Mouse (Mus musculus) adrenal gland, postnatal 14 days (tissue): ENCODE measurements around the gene Npw. TPM values are rescaled to one million over a fixed set of nuclear protein-coding genes. Genes with fewer than 3 reads are reported as not detected.
"Not testable (repeated sequence)": the region's sequence is repeated elsewhere in the genome, so short reads cannot be mapped to it uniquely, and the experiment has no call there.

ENCODE experiments used
- DNase-seq: peaks from one replicate; pipeline ENCODE4 v3.0.0; 2021; ENCODE audit warnings: mixed read lengths
- total RNA-seq: library from RNA; stranded (reverse); gene quantifications from 2 replicates; pipeline ENCODE4 v1.2.3, GENCODE M21; 2021

The Npw gene
- total RNA-seq, 1 experiment from 2014 or later = not detected

- no peak for DNase-seq
Measured at GRCm38 (mm10) chr17:24671346-24671745, 13.1 kb upstream of the Npw start.

GRCm38 (mm10) chr17:24670246-24670844 lies 12.1 kb upstream of the Npw start:
- DNase-seq = peak; percentile 29

- DNase-seq = peak; percentile 98
Measured at GRCm38 (mm10) chr17:24669545-24670245, 11.4 kb upstream of the Npw start, which contains the start of gene Zfp598. Gene Zfp598 (plus strand): TSS chr17:24669687.

GRCm38 (mm10) chr17:24669214-24669544 lies 10.9 kb upstream of the Npw start:
- DNase-seq = not testable (repeated sequence)

- peak; percentile 70 for DNase-seq
Measured at GRCm38 (mm10) chr17:24667416-24667815, 9.2 kb upstream of the Npw start.

GRCm38 (mm10) chr17:24667011-24667410 lies 8.8 kb upstream of the Npw start:
- not testable (repeated sequence) for DNase-seq

- no peak for DNase-seq
Measured at GRCm38 (mm10) chr17:24654969-24655368, 3.3 kb downstream of the Npw start.

- DNase-seq = peak; percentile 88
Measured at GRCm38 (mm10) chr17:24653967-24654710, 4.1 kb downstream of the Npw start.

GRCm38 (mm10) chr17:24651835-24652234 lies 6.4 kb downstream of the Npw start:
- DNase-seq = no peak

GRCm38 (mm10) chr17:24650766-24651165 lies 7.5 kb downstream of the Npw start:
- DNase-seq = no peak

GRCm38 (mm10) chr17:24650070-24650616 lies 8.1 kb downstream of the Npw start, which contains the start of gene Slc9a3r2:
Gene Slc9a3r2 (minus strand): TSS chr17:24650327.
- peak; percentile 73 for DNase-seq

GRCm38 (mm10) chr17:24649581-24650069 lies 8.6 kb downstream of the Npw start:
- peak; percentile 79 for DNase-seq

GRCm38 (mm10) chr17:24648731-24649377 lies 9.4 kb downstream of the Npw start:
- no peak for DNase-seq

GRCm38 (mm10) chr17:24647493-24647892 lies 10.8 kb downstream of the Npw start:
- no peak for DNase-seq

GRCm38 (mm10) chr17:24646381-24646780 lies 11.9 kb downstream of the Npw start:
- DNase-seq = no peak

- DNase-seq = no peak
Measured at GRCm38 (mm10) chr17:24645916-24646315, 12.3 kb downstream of the Npw start.

- DNase-seq = peak; percentile 68
Measured at GRCm38 (mm10) chr17:24644875-24645721, 13.2 kb downstream of the Npw start.

- peak; percentile 26 for DNase-seq
Measured at GRCm38 (mm10) chr17:24644030-24644715, 14.1 kb downstream of the Npw start.

- no peak for DNase-seq
Measured at GRCm38 (mm10) chr17:24642791-24643343, 15.4 kb downstream of the Npw start.

GRCm38 (mm10) chr17:24641944-24642343 lies 16.3 kb downstream of the Npw start:
- no peak for DNase-seq
